9 mouse cellular contexts compared by ENCODE assay signal in the genomic region with DNA sequence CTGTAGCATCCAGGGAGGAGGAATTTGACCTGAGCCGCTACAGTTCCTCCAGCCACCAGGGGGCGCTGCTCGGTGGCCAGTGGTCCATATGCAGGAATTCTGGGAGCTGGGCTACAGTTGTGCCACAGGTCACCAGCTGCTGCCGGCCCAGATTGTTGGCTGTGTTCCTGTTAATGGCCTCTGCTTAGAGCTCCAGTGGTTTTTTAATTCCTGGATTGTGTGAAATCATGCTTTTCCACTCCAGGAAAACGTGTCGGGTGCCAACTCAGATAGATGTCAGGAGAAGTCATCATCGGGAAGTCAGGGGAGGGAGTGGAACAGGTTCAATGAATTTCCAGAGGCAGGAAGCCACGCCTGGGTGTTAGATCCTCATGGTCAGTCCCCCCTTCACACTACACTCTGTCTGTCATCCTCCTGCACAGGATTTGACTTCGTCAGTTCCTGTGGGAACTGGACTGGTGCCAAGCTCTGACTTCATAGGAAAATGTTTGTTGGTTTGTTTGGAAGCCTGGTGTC. TPM values are rescaled to one million over a fixed set of nuclear protein-coding genes. Genes with fewer than 3 reads are reported as not detected.
DNase-seq lines count a peak whose midpoint lies in the region; ATAC-seq and TF ChIP-seq lines count a peak whose summit lies in the region.
"Had no signal": no experiment of that assay in that cellular context is flagged by ENCODE, and none has a peak within 500 bp of the region (broad histone marks: within the 10 kb centered on the region; RNA-seq: fewer than 3 reads in every experiment).

No protein-coding gene starts in this region.

- peak; percentile 61 for DNase-seq in MEL (ENCODE audit: low read depth, low spot score)
- DNase-seq in kidney, postnatal 36 days, result peak; percentile 85 to 92
- peak; percentile 68 for DNase-seq in lung, postnatal 25 days (ENCODE audit: low spot score)
- peak; percentile 33 for DNase-seq in right cerebral cortex, adult 18-20 months

- H3K27ac ChIP-seq in MEL (ENCODE audit: control insufficient read depth, low read depth, low read length), result no peak overlapping the region
- no peak overlapping the region for H3K27ac ChIP-seq in bone marrow, adult 2 months (ENCODE audit: control insufficient read depth, insufficient read depth, low read depth, low read length, poor library complexity)
- H3K27ac ChIP-seq in embryonic facial prominence, embryonic 13.5 days, result no peak overlapping the region
- H3K27ac ChIP-seq in heart, embryonic 16.5 days (ENCODE audit: low read length), result peak overlapping the region; percentile 68

- no peaks in the 10 kb centered on the region for H3K79me2 ChIP-seq in MEL (ENCODE audit: control insufficient read depth, insufficient read depth, low read length, poor library complexity)

- peak overlapping the region; percentile 44 for H3K4me2 ChIP-seq in embryonic facial prominence, embryonic 13.5 days
- H3K4me2 ChIP-seq in heart, embryonic 16.5 days (ENCODE audit: low read depth, low read length), result peak overlapping the region; percentile 55

- peak; percentile 26 for TF ChIP-seq RAD21 in MEL (IDR thresholded peaks at IDR 0.05; ENCODE audit: low read depth, low read length)

- no peak for TF ChIP-seq POLR2A in MEL (IDR thresholded peaks at IDR 0.05; ENCODE audit: control insufficient read depth in 1 of 2, insufficient read depth in 1 of 2, low read depth in 1 of 2, low read length in 2 of 2, poor library complexity in 1 of 2)
- no peak for TF ChIP-seq POLR2A in bone marrow, adult 2 months (IDR thresholded peaks at IDR 0.05; ENCODE audit: borderline replicate concordance, control insufficient read depth, low read depth, low read length)

- no peaks in the 10 kb centered on the region for H3K4me1 ChIP-seq in MEL (ENCODE audit: control insufficient read depth in 1 of 2, insufficient read depth in 2 of 2, low read length in 2 of 2)
- no peaks in the 10 kb centered on the region for H3K4me1 ChIP-seq in bone marrow, adult 2 months (ENCODE audit: control insufficient read depth, insufficient read depth, low read length)
- peaks cover 5% of the 10 kb centered on the region for H3K4me1 ChIP-seq in embryonic facial prominence, embryonic 13.5 days
- 0 out of 2 replicates have a peak, but pooled peaks cover 5% of the 10 kb centered on the region for H3K4me1 ChIP-seq in heart, embryonic 16.5 days (ENCODE audit: control insufficient read depth, insufficient read depth, low read length)

- peak; percentile 85 to 95 (median 86) for TF ChIP-seq CTCF in MEL (IDR thresholded peaks at IDR 0.05 in 2 of 3, conservative IDR thresholded peaks at IDR 0.05 in 1 of 3; ENCODE audit: control insufficient read depth in 1 of 3, insufficient read depth in 1 of 3, low read depth in 2 of 3, low read length in 3 of 3, poor library complexity in 1 of 3, severe bottlenecking in 1 of 3)
- peak; percentile 84 for TF ChIP-seq CTCF in bone marrow, adult 2 months (IDR thresholded peaks at IDR 0.05; ENCODE audit: control insufficient read depth, insufficient read depth, low read length)

- H3K4me3 ChIP-seq in MEL (ENCODE audit: control insufficient read depth in 1 of 2, insufficient read depth in 1 of 2, low read depth in 2 of 2, low read length in 2 of 2), result no peak overlapping the region
- no peak overlapping the region for H3K4me3 ChIP-seq in bone marrow, adult 2 months (replicated peaks; ENCODE audit: control insufficient read depth, low read depth, low read length)
- peak overlapping the region; percentile 17; the same call in 1 of the 2 replicates for H3K4me3 ChIP-seq in embryonic facial prominence, embryonic 13.5 days
- peak overlapping the region; percentile 25; the same call in 1 of the 2 replicates for H3K4me3 ChIP-seq in heart, embryonic 16.5 days (ENCODE audit: low read length)
- H3K4me3 ChIP-seq: megakaryocyte, embryonic 14.5 days had no signal

- 11% methylated on average over 9 of the region's 9 CpGs for WGBS in bone marrow, adult 2 months
- WGBS in embryonic facial prominence, embryonic 13.5 days, result 31% methylated on average over 9 of the region's 9 CpGs
- 23% methylated on average over 9 of the region's 9 CpGs for WGBS in heart, embryonic 16.5 days

- no peak for ATAC-seq in embryonic facial prominence, embryonic 13.5 days (ENCODE audit: insufficient number of reproducible peaks, insufficient read depth, low FRiP score, low TSS enrichment, low read depth)
- peak; percentile 79 for ATAC-seq in heart, embryonic 16.5 days (replicated peaks; ENCODE audit: extremely low read depth, insufficient read depth, low FRiP score)
- no peak for ATAC-seq in activated CD4-positive, CD25-positive, alpha-beta regulatory T cell, adult 4 months

- TF ChIP-seq EP300 in MEL (IDR thresholded peaks at IDR 0.05; ENCODE audit: low read depth in 1 of 2, low read length in 2 of 2), result no peak

- H3K27me3 ChIP-seq in MEL (ENCODE audit: control insufficient read depth in 1 of 2, insufficient read depth in 2 of 2, low read length in 2 of 2), result no peaks in the 10 kb centered on the region
- no peaks in the 10 kb centered on the region for H3K27me3 ChIP-seq in embryonic facial prominence, embryonic 13.5 days
- H3K27me3 ChIP-seq in heart, embryonic 16.5 days (ENCODE audit: control insufficient read depth, insufficient read depth, low read length), result no peaks in the 10 kb centered on the region

- peaks cover 0 to 2% of the 10 kb centered on the region in 2 experiments; a peak in 1 of 4 replicates for H3K36me3 ChIP-seq in MEL (ENCODE audit: control insufficient read depth in 1 of 2, insufficient read depth in 2 of 2, low read length in 2 of 2)
- no peaks in the 10 kb centered on the region for H3K36me3 ChIP-seq in embryonic facial prominence, embryonic 13.5 days
- H3K36me3 ChIP-seq in heart, embryonic 16.5 days (ENCODE audit: control insufficient read depth, insufficient read depth), result no peaks in the 10 kb centered on the region

- no peak overlapping the region for H3K9ac ChIP-seq in MEL (ENCODE audit: control insufficient read depth, low read depth, low read length, poor library complexity, severe bottlenecking)
- no peak overlapping the region for H3K9ac ChIP-seq in embryonic facial prominence, embryonic 13.5 days
- H3K9ac ChIP-seq in heart, embryonic 16.5 days (ENCODE audit: low read length), result no peak overlapping the region

- no peaks in the 10 kb centered on the region for H3K9me3 ChIP-seq in MEL (replicated peaks; ENCODE audit: insufficient read depth, low read length)
- H3K9me3 ChIP-seq in embryonic facial prominence, embryonic 13.5 days, result no peaks in the 10 kb centered on the region
- 0 out of 2 replicates have a peak, but pooled peaks cover 2% of the 10 kb centered on the region for H3K9me3 ChIP-seq in heart, embryonic 16.5 days (replicated peaks; ENCODE audit: control insufficient read depth, low read length)

TF ChIP-seq in MEL, 35 proteins besides CTCF, POLR2A, EP300 and RAD21 (continues in another document):
- TF ChIP-seq SMC3 (IDR thresholded peaks at IDR 0.05; ENCODE audit: low read depth, low read length) (peak; percentile 51), MAFK (IDR thresholded peaks at IDR 0.05; ENCODE audit: borderline replicate concordance, low read depth, low read length) (no peak), ZKSCAN1 (IDR thresholded peaks at IDR 0.05; ENCODE audit: low read depth, low read length) (no peak), RCOR1 (IDR thresholded peaks at IDR 0.05; ENCODE audit: low read depth, low read length) (no peak), TBP (IDR thresholded peaks at IDR 0.05; ENCODE audit: low read depth, low read length) (no peak)

RNA-seq across cellular contexts. Expression of gene Usp30, which starts 13.0 kb away (rescaled TPM):
- total RNA-seq in MEL (2012; rRNA removed), result 11.9 and 12.8 TPM in 2 replicates
- polyA plus RNA-seq in MEL (2012; ENCODE audit: insufficient read depth in 1 of 2, insufficient read length in 2 of 2, low read depth in 1 of 2, low replicate concordance in 2 of 2, missing spikeins in 1 of 2), result 10 to 100 TPM in 1 of 2 experiments, not detected in 1; 21.1 TPM
- 2.0 and 3.6 TPM in 2 replicates for polyA plus RNA-seq in bone marrow, adult 2 months (2011; ENCODE audit: insufficient read depth, insufficient read length, low replicate concordance, missing spikeins)
- 13.0 and 16.4 TPM in 2 replicates for polyA plus RNA-seq in embryonic facial prominence, embryonic 13.5 days (2015; fragmentation: Nextera tagmentation; extraction: Ambion mirVana)
- 7.6 and 9.5 TPM in 2 replicates for polyA plus RNA-seq in heart, embryonic 16.5 days (2015; fragmentation: Nextera tagmentation; extraction: Ambion mirVana)
- 1 to 10 TPM; 2.4 to 3.5 TPM for polyA plus RNA-seq in activated CD4-positive, CD25-positive, alpha-beta regulatory T cell, adult 4 months (2017; shearing (Covaris generic))

RNA-seq across cellular contexts. Expression of gene Svop, which starts 39.1 kb away (rescaled TPM):
- not detected in 2 replicates for total RNA-seq in MEL (2012; rRNA removed)
- not detected for polyA plus RNA-seq in MEL (2012; ENCODE audit: insufficient read depth in 1 of 2, insufficient read length in 2 of 2, low read depth in 1 of 2, low replicate concordance in 2 of 2, missing spikeins in 1 of 2)
- polyA plus RNA-seq in bone marrow, adult 2 months (2011; ENCODE audit: insufficient read depth, insufficient read length, low replicate concordance, missing spikeins), result not detected in 2 replicates
- 0.86 and 1.1 TPM in 2 replicates for polyA plus RNA-seq in embryonic facial prominence, embryonic 13.5 days (2015; fragmentation: Nextera tagmentation; extraction: Ambion mirVana)
- 0.14 and 0.27 TPM in 2 replicates for polyA plus RNA-seq in heart, embryonic 16.5 days (2015; fragmentation: Nextera tagmentation; extraction: Ambion mirVana)
- not detected for polyA plus RNA-seq in activated CD4-positive, CD25-positive, alpha-beta regulatory T cell, adult 4 months (2017; shearing (Covaris generic))

RNA-seq across cellular contexts. Expression of gene Dao, which starts 48.8 kb away (rescaled TPM):
- total RNA-seq in MEL (2012; rRNA removed), result not detected in 2 replicates
- under 1 TPM in 1 of 2 experiments, not detected in 1; 0.04 TPM for polyA plus RNA-seq in MEL (2012; ENCODE audit: insufficient read depth in 1 of 2, insufficient read length in 2 of 2, low read depth in 1 of 2, low replicate concordance in 2 of 2, missing spikeins in 1 of 2)
- polyA plus RNA-seq in bone marrow, adult 2 months (2011; ENCODE audit: insufficient read depth, insufficient read length, low replicate concordance, missing spikeins), result 1.6 TPM in 1 of 2 replicates, not detected in the other
- not detected in 2 replicates for polyA plus RNA-seq in embryonic facial prominence, embryonic 13.5 days (2015; fragmentation: Nextera tagmentation; extraction: Ambion mirVana)
- polyA plus RNA-seq in heart, embryonic 16.5 days (2015; fragmentation: Nextera tagmentation; extraction: Ambion mirVana), result not detected in 2 replicates
- polyA plus RNA-seq in activated CD4-positive, CD25-positive, alpha-beta regulatory T cell, adult 4 months (2017; shearing (Covaris generic)), result under 1 TPM in 1 of 2 experiments, not detected in 1; 0.48 TPM

RNA-seq across cellular contexts. Expression of gene Ssh1, which starts 58.6 kb away (rescaled TPM):
- 2.3 and 4.0 TPM in 2 replicates for total RNA-seq in MEL (2012; rRNA removed)
- polyA plus RNA-seq in MEL (2012; ENCODE audit: insufficient read depth in 1 of 2, insufficient read length in 2 of 2, low read depth in 1 of 2, low replicate concordance in 2 of 2, missing spikeins in 1 of 2), result 1 to 10 TPM in 1 of 2 experiments, not detected in 1; 6.8 TPM
- 13.0 and 14.4 TPM in 2 replicates for polyA plus RNA-seq in bone marrow, adult 2 months (2011; ENCODE audit: insufficient read depth, insufficient read length, low replicate concordance, missing spikeins)
- 14.2 and 18.8 TPM in 2 replicates for polyA plus RNA-seq in embryonic facial prominence, embryonic 13.5 days (2015; fragmentation: Nextera tagmentation; extraction: Ambion mirVana)
- polyA plus RNA-seq in heart, embryonic 16.5 days (2015; fragmentation: Nextera tagmentation; extraction: Ambion mirVana), result 8.6 and 9.1 TPM in 2 replicates
- 10 to 100 TPM; 15.8 to 17.9 TPM for polyA plus RNA-seq in activated CD4-positive, CD25-positive, alpha-beta regulatory T cell, adult 4 months (2017; shearing (Covaris generic))

Comparison
In these comparisons a context has a peak if more than half of its experiments do, and no peak if none do; other contexts are left out.
1. DNase-seq: peak in every context shown above with its lines; median percentile 88 in kidney, postnatal 36 days; 68 in lung, postnatal 25 days; 61 in MEL; 33 in right cerebral cortex, adult 18-20 months.
2. H3K4me3 ChIP-seq: peak in embryonic facial prominence, embryonic 13.5 days (single experiment) and heart, embryonic 16.5 days (single experiment); none in MEL (0 of 2) and bone marrow, adult 2 months (single experiment).